In genomic region chr4:131981755-131982154, GRCm38 (mm10) we compare ENCODE assay signal across 12 mouse cellular contexts.
DNase-seq lines count a peak whose midpoint lies in the region; ATAC-seq and TF ChIP-seq lines count a peak whose summit lies in the region.
"Had no signal": no experiment of that assay in that cellular context is flagged by ENCODE, and none has a peak within 500 bp of the region (broad histone marks: within the 10 kb centered on the region; RNA-seq: fewer than 3 reads in every experiment).

No protein-coding gene starts in this region.

- no peak for DNase-seq in heart, adult 2 months
- DNase-seq in heart, postnatal 10 days: no peak
- DNase-seq in lung, postnatal 36 days: peak; percentile 19
- no peak for DNase-seq in lung, adult 2 months
- DNase-seq in ES-CJ7 (ENCODE audit: low read depth, low spot score): peak; percentile 37
- no peak for DNase-seq in frontal cortex, postnatal 10 days (ENCODE audit: low spot score in 2 of 2)
- DNase-seq: adrenal gland, postnatal 25 days; cerebellum, adult 8-10 months; heart, adult 18-20 months; kidney, postnatal 10 days had no signal

- peaks cover 2% of the 10 kb centered on the region for H3K36me3 ChIP-seq in heart, adult 2 months (ENCODE audit: control insufficient read depth, insufficient read depth, low read length)

- no peaks in the 10 kb centered on the region for H3K79me2 ChIP-seq in heart, adult 2 months (replicated peaks; ENCODE audit: control insufficient read depth, insufficient read depth, low read length)

- intact Hi-C loops in heart, adult 2 months (cut with DNase I): no loop called here
- intact Hi-C loops in heart, postnatal 10 days (cut with DNase I): no loop called here

- peak; percentile 51; the same call in 1 of the 2 replicates for ATAC-seq in megakaryocyte progenitor cell, adult 5-6 weeks (replicated peaks; ENCODE audit: poor library complexity)

- H3K4me1 ChIP-seq in heart, adult 2 months (ENCODE audit: control insufficient read depth, insufficient read depth, low read length): no peaks in the 10 kb centered on the region
- H3K4me1 ChIP-seq in lung, adult 2 months (ENCODE audit: control insufficient read depth, insufficient read depth, low read length): no peaks in the 10 kb centered on the region

- no peak overlapping the region for H3K27ac ChIP-seq in heart, adult 2 months
- H3K27ac ChIP-seq: hindbrain, embryonic 10.5 days had no signal

- no peaks in the 10 kb centered on the region for H3K27me3 ChIP-seq in heart, adult 2 months (ENCODE audit: control insufficient read depth, insufficient read depth, low read length)

- no peak for TF ChIP-seq EP300 in heart, adult 2 months (IDR thresholded peaks at IDR 0.05; ENCODE audit: insufficient read depth, low read depth, low read length)

- no peak overlapping the region for H3K9ac ChIP-seq in heart, adult 2 months (ENCODE audit: low read depth, low read length)

- no peak overlapping the region for H3K4me3 ChIP-seq in heart, adult 2 months
- no peak overlapping the region for H3K4me3 ChIP-seq in lung, adult 2 months (replicated peaks; ENCODE audit: extremely low read depth, low read depth, low read length)
- H3K4me3 ChIP-seq: hindbrain, embryonic 10.5 days had no signal

- TF ChIP-seq POLR2A in heart, adult 2 months (IDR thresholded peaks at IDR 0.05; ENCODE audit: insufficient read depth, low read depth, low read length): no peak
- TF ChIP-seq POLR2A in lung, adult 2 months (IDR thresholded peaks at IDR 0.05; ENCODE audit: borderline replicate concordance, extremely low read depth, low read depth, low read length): no peak

- peak; percentile 49 for TF ChIP-seq CTCF in heart, adult 2 months (IDR thresholded peaks at IDR 0.05)
- TF ChIP-seq CTCF in lung, adult 2 months (IDR thresholded peaks at IDR 0.05; ENCODE audit: insufficient read depth, low read length): no peak

Comparison
In these comparisons a context has a peak if more than half of its experiments do, and no peak if none do; other contexts are left out.
1. DNase-seq: peak in lung, postnatal 36 days (single experiment) and ES-CJ7 (single experiment); none in heart, adult 2 months (0 of 2), heart, postnatal 10 days (0 of 2), lung, adult 2 months (single experiment) and frontal cortex, postnatal 10 days (0 of 2).